Mouse (Mus musculus): Measurements from ENCODE around the gene Lsm12.

Lsm12 gene

DNA sequence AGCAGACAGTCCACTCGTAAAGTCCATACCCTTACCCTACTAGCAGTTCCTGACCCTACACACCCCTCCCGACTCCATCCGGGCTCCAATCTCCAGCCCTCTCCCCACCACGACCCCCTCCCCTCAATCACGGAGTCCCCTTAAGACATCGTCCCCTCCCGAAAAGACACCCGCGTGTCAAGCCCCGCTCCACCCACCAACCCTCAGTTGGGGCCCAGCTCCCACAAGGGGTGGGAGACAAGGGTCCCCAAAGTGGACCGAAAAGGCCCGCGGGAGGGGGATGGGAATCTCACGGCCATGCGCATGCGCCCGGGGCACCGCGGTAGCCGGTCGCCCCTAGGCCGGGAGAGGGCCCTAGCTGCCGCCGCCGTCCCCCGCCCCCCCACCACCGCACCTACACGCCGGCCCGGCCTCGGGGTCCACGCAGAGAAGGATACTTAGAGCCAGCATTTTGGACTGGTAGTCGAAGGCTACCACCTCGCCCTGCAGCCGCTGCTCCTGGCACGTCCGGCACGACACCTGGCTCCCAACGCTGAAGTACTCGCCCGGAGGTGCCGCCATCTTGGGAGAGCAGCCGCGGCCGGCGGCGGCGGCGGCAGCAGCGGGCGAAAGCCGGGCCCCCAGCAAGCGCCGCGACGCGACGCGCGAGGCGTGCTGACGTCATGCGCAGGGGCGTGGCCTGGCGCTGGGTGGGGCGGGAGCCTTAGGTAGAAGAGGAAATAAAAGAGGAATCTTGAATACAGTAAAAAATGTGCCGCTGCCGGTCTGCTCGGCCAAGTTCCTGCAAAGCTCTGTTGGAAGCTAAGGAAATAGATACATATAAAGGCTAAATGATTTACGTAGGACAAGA lies at the start of gene Lsm12:
Lsm12 (minus strand) TSS at position 651 of the 850 bp plus-strand sequence.
- in situ Hi-C loops (cut with MboI; ENCODE audit: unreplicated experiment in 2 of 2) = loop anchor here (5.0 kb wide), 2 partner anchors 37 to 42 kb away; no protein-coding TSS in a partner anchor

DNA sequence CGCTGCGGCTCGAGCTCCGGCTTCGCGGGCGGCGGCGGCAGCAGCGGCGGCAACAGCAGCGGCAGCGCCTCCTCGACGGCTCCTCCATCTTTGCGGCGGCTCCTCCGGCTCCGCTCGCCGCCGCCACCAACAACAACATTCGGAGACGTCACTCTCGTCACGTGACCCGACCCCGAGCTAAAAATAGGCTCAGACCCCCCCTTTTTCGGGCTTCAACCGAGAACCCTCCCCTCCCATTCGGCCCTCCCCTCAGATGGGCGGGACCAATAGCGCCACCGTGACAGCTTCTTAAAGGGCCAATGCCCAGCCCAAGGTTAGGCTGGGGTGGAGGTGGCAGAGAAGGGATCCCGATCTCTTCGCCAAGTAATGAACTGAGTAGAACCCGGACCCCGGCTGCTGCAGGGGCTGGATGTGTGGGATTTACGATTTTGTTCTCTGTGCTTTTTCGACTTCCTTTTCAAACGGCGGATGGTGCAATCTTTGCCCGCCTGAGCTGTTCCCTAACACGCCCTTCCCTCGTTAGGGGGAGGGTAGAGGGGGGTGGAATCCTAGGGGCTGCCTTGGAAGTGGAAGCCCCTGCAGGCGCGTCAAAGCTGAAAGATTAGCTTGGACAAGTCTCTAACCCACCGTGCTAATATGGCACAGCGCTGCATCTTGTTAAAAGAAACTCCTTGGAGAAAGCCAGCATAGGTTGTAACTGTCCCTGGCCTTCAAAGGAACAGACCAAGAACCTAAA lies 45.1 kb upstream of the Lsm12 start, which contains the start of gene Hdac5:
Hdac5 (minus strand) TSS at position 161 of the 736 bp plus-strand sequence.
- in situ Hi-C loops (cut with MboI; ENCODE audit: unreplicated experiment in 2 of 2) = loop anchor here (10.0 to 25.0 kb wide), 2 partner anchors 165 to 443 kb away; partner anchors contain the start of gene Etv4 (in 1 of the 2)

DNA sequence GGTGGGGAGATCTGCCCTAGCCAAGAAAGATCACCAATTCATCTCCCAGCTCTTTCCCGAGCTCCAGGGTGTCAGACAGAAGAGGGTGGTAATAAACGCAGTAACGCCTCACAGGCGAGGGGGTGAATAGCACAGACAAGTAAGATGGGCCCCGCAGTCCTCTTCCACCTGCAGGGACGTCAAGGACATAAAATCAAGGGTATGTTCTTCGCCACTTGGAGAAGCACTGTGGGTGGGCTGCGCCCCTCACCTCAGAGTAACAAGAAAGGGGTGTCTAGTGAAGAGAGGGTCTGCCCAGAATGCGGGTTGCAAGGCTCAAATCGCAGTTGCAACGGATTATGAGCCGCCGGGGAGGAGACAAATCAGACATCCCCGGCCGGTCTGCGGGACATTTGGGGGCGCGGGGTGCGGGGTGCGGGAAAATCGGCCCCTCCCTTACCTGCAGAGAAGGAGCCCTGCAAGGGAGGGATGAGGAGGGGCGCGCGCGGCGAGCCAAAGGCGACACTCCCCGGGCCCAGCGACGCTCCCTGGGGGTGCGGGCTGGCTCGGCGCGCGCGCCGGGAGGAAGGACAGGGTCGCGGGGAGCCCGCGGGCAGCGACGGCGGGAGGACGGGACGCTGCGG lies 44.3 kb upstream of the Lsm12 start:
- in situ Hi-C loops (cut with MboI; ENCODE audit: unreplicated experiment in 2 of 2) = loop anchor here (5.0 to 25.0 kb wide), 4 partner anchors 42 to 442 kb away; partner anchors contain the start of genes Etv4 (in 1 of the 2), G6pc3 (in 1 of the 2), Lsm12 (in 1 of the 2) and Nags (in 1 of the 2)

DNA sequence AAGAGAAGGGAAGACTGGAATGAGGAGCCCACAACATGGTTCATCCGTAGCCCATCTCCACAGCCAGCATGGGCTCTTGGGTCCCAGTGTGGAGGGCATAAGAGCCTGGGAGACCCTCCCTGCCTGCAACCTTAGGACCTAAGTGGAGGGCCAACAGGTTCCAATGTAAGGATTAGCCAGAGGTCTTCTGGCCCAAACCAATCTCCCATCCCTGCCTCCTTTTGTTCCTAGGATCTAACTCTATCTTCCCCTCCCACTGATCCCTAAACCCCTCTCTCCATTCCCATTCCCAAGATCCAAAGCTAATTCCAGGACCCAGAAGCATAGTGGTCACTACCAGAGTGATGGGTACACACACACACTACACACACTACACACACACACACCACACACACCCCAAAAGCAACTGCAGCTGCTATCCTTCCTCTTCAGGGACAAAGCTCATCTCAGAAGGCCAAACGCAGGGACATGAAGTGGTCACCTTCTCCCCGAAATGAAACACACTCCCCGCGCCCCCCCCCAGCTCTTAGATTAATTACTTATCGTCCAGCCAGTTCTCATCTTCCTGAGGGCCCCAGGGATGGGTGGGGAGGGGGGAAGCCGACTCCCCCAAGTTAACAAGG lies 43.7 kb upstream of the Lsm12 start:
- in situ Hi-C loops (cut with MboI; ENCODE audit: unreplicated experiment in 2 of 2) = loop anchor here (5.0 to 25.0 kb wide), 4 partner anchors 41 to 441 kb away; partner anchors contain the start of genes Etv4 (in 1 of the 2), G6pc3 (in 1 of the 2), Lsm12 (in 1 of the 2) and Nags (in 1 of the 2)

DNA sequence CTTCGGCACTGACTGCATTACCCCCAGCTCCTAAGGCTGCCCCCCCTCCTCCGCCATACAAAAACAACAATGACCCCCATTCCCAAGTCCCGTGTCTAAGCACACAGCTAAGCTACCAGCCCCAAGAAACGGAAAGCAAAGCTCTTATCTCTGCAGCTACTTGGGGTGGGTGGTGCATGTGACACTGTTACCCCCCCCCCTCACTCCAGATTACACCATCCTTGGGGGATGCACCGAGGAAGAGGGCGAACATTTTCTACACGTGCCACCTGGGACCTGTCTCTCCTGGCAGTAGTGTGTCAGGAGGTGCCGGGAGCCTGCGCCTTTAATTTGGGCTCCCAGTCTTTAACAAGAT lies 43.1 kb upstream of the Lsm12 start:
- in situ Hi-C loops (cut with MboI; ENCODE audit: unreplicated experiment in 2 of 2) = loop anchor here (5.0 to 25.0 kb wide), 4 partner anchors 41 to 441 kb away; partner anchors contain the start of genes Etv4 (in 1 of the 2), G6pc3 (in 1 of the 2), Lsm12 (in 1 of the 2) and Nags (in 1 of the 2)

DNA sequence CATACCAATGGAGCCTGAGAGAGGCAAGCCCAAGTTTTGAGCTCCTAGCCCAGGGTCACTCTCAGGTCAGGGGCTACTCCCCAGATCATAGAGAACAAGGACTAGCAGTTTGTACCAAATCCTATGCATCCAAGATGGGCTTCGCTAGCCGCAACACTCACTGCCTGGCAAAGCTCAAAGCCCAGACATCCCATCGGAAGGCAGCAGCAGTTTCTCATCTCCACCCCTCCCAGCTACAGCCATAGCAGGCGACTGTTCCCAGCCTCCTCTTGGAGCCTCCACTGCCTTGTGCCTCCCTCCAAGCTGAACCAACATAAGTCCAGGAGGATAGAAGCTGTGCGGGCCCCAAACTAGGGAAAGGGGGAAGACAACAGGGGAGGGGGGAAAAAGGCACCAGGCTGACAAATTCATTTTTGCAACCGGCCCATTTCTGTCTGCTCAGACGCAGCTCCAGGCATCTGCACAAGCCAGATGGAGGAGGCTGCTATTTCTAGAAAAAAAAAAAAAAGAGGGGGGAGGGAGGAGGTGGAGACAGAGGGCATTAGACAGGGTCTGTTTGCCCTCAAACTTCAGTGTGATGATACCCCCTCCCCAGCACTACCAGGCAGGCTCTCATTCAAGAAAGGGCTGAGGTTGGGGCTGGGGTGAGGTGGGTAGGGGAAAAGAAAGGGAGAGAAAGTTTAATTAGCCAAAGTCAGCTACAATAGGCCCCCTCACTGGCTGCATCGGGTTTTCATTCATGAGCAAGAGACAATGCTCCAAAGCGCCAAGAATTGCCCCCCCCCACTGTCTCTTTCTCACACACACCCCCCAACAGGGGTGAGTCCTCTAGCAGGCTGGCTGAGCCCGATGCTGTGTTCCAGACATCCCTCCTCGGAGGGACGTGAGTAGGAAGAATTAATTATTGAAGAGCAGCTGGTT lies 42.4 kb upstream of the Lsm12 start:
- in situ Hi-C loops (cut with MboI; ENCODE audit: unreplicated experiment in 2 of 2) = loop anchor here (5.0 to 25.0 kb wide), 4 partner anchors 40 to 440 kb away; partner anchors contain the start of genes Etv4 (in 1 of the 2), G6pc3 (in 1 of the 2), Lsm12 (in 1 of the 2) and Nags (in 1 of the 2)

DNA sequence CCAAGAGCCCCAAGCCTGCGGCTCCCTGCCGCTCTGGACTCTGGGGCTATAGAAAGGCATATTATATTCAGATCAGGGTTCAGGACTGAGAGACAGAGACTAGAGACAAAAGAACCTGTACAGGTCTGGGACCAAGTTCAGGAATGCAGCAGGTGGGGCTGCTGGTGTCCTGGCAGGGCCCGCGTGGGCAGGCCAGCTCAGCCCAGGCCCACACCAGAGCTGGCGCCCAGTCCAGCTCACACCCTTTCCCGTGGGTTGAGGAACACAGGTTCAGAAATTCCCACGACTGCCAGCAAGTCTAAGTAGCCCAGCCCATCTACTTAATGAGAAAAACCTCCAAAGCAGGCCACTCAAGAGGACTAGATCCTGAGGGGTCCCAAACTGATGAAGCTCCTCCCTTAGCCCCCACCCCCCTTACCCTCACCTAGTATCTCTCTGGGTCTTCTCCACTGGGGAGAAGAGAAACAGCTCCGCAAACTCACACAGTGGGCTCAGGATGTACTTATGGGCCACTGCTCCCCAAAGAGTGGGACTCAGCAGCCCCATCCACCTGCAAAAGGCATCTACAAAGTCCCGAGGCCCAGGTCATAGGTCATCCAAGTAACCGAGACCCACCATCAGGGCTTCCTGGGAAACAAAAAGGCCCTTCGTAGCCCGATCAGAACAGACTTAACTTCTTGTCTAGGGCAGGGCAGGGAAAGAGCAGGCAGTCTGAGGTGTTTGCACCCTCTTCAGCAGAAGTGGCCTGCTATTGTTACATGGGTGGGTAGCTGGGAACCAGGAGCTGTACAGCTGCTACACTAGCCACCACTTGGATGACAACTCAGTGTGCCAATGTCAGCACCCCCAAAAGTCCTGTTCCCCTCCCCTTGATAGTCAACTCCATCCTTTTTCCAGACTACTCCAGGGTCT lies 41.2 kb upstream of the Lsm12 start:
- in situ Hi-C loops (cut with MboI; ENCODE audit: unreplicated experiment in 2 of 2) = loop anchor here (5.0 to 25.0 kb wide), 4 partner anchors 39 to 439 kb away; partner anchors contain the start of genes Etv4 (in 1 of the 2), G6pc3 (in 1 of the 2), Lsm12 (in 1 of the 2) and Nags (in 1 of the 2)

DNA sequence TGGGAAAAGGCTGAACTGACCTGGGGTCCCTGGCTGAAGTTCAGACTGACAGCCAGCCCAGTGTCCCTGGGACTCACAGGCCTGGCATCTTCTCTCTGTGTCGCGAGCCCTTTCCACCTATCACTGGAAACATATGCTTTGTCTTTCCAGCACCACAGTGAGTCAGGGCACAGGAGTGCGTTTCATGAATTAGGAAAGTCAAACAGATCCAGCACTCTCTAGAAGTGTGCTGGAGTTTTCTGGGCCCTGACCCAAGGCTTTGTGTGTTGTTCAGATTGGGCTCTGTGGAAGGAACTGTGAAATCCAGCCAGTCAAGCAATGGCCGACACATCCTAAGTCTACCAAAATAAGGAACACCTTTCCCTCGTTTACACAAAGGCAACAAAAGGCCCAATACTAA lies 40.1 kb upstream of the Lsm12 start:
- in situ Hi-C loops (cut with MboI; ENCODE audit: unreplicated experiment in 2 of 2) = loop anchor here (5.0 to 25.0 kb wide), 4 partner anchors 38 to 438 kb away; partner anchors contain the start of genes Etv4 (in 1 of the 2), G6pc3 (in 1 of the 2), Lsm12 (in 1 of the 2) and Nags (in 1 of the 2)

DNA sequence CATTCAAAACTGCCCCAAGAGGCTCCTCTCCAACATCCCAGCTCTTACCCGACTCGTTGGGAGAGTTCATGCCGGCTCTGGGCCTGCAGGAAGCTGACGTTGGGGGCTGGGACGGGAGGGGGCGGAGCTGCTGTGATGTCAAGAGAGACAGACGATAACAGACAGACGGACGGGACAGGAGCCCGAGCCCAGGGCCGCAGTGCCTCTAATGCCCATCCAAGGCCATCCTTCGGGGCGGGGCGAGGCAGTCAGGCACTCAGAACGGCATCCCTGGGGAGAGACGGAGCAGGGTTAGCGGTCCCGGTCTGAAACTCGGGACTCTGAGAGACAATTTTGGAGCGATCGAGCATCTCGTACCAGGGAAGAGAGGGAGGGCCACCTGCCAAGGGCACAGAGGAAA lies 39.6 kb upstream of the Lsm12 start:
- in situ Hi-C loops (cut with MboI; ENCODE audit: unreplicated experiment in 2 of 2) = loop anchor here (5.0 to 25.0 kb wide), 4 partner anchors 37 to 437 kb away; partner anchors contain the start of genes G6pc3 (in 2 of the 2), Lsm12 (in 2 of the 2), Etv4 (in 1 of the 2) and Nags (in 1 of the 2)

DNA sequence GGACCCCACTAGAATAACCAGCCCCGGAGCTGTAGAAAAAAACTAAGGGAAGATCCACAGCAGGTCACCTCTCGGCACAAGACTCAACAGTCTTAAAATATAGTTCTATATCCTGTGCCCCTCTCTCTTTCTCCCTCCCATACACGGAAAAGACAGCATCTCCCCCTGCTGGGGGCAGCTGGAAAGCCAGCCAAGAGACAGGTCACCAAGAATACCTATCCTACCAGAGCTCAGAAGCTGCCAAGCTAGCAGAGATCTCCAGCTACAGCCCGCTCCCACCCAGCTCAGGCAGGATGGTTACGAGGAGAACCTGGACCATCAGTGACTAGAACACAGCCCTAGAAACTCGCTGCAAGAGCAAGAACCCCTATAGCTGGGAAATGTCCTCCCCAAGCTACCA lies 38.1 kb upstream of the Lsm12 start:
- in situ Hi-C loops (cut with MboI; ENCODE audit: unreplicated experiment in 2 of 2) = loop anchor here in 1 of 2 experiments (5.0 kb wide), 1 partner anchor 36 kb away; the partner anchor contains the start of genes G6pc3 and Lsm12

DNA sequence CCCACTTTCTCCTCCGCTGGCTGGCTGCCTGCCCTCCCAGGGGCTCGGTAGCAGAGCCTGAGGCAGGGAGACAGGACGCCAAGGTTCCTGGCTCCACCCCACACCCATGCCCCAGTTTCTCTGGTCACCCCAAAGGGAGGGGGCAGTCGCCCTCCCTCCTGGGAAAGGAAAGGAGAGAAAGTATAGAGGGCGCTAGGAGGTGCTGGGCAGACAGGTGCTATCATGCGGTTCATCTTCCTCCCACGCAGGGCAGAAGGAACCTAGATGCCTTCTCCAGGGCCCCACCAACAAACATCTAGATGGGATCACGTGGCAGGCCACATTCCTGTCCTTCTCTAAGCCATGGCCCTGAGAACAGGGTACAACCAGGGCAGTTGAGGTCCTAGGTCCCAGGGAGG lies 36.9 kb upstream of the Lsm12 start:
- in situ Hi-C loops (cut with MboI; ENCODE audit: unreplicated experiment in 2 of 2) = loop anchor here in 1 of 2 experiments (5.0 kb wide), 1 partner anchor 35 kb away; the partner anchor contains the start of genes G6pc3 and Lsm12

DNA sequence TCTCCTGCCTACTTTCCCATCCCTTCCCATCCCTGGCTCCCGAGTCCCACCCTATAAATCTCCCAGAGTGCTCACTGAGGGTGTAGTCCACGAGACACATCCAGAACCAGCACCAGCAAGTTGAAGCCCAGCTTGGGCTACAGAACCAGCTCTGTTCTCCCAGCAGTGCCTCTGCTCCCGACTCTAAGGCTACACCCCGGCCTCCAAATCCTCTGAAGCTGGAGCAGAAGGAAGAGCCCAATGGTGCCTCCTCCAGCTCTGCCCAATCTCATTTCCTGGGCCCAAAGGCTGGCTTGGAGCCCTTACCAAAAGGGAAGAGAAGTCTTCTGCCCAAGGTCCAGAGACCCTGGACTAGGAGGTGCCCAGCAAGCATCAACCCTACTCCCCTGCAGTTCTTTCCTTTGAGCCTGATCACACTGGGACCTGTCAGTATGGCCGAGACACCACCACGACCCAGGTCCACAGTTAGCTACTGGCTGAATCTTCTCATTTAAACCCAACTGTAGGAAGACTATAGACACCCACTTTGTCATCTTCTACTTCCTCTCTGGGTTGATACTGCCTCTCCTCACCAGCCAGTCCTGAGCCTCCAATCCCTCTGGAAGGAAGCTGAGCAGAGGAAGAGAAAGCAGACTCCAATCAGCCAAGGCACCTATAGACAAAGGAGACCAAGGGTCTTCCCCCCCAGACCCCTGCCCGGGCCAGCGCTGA lies 36.3 kb upstream of the Lsm12 start:
- in situ Hi-C loops (cut with MboI; ENCODE audit: unreplicated experiment in 2 of 2) = loop anchor here in 1 of 2 experiments (5.0 kb wide), 1 partner anchor 34 kb away; the partner anchor contains the start of genes G6pc3 and Lsm12

DNA sequence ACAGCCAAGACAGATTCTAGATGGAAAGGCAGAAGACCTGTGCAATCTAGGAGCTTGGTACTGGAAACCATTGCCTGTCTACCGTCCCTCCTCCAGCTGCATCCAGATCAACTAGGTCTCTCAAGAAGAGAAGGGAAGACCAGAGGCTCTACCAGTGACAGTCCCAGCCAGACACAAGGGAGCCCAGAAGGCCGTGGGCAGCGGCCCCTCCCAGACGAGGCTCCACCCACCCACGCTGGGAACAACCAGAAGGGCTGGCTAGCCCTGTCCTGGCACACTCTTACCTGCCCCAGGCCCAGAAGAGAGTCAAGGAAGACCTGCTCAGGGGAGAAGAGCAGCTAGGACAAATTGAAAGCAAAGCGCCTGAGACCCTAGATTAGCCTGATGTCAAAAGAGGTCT lies 35.4 kb upstream of the Lsm12 start:
- in situ Hi-C loops (cut with MboI; ENCODE audit: unreplicated experiment in 2 of 2) = loop anchor here in 1 of 2 experiments (5.0 kb wide), 1 partner anchor 33 kb away; the partner anchor contains the start of genes G6pc3 and Lsm12

DNA sequence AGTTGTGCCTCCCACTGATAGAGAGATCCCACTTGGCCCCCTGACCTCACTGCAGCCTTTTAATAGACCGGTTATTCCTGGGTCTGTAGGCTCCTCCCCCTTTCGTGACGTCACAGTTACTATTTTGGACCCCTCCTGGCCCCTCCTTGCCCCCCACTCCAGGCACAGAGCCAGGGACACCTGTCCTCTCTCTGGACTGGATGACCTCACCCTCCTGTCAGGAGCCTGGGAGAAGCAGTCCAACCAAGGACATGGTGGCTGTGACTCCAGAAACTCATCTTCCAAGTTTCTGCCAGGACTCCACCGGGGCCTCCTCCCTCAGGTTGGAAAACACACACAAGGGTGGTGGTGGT lies 34.9 kb upstream of the Lsm12 start:
- in situ Hi-C loops (cut with MboI; ENCODE audit: unreplicated experiment in 2 of 2) = loop anchor here in 1 of 2 experiments (5.0 kb wide), 1 partner anchor 33 kb away; the partner anchor contains the start of genes G6pc3 and Lsm12

DNA sequence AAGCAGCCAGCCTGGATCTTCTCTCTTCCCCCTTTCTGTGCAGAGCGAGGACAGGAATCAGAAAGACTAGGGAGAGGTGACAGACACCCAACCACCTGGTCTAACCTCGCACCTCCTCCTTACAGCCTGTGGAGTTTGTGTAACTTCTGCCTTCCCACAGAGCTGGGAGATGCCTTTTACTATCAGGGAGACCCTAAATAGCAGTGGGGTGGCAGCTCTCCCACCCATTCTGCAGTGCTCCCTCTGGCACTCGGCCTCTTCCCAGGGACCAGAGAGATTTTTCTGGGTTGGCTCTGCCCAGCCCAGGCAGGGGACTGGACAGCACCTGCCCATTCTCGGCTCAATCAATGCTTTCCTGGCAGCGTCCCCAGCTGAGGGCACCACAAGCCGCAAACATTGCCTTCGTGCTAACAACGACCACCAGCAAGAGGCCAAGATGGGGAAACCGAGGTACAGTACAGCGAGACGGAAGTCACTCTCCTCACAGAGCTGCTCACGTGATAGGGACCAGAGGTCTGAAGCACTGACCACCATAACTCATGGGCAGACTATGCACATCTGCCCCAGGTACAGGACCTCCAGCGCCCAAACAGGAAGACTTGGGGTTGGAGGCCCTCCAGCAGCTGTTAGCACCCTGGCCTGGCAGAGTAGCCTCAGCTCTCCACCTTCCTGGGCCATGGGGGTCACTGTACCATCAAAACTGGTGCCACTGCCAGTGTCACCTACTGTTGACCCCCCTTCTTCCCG lies 34.3 kb upstream of the Lsm12 start:
- in situ Hi-C loops (cut with MboI; ENCODE audit: unreplicated experiment in 2 of 2) = no loop called here

DNA sequence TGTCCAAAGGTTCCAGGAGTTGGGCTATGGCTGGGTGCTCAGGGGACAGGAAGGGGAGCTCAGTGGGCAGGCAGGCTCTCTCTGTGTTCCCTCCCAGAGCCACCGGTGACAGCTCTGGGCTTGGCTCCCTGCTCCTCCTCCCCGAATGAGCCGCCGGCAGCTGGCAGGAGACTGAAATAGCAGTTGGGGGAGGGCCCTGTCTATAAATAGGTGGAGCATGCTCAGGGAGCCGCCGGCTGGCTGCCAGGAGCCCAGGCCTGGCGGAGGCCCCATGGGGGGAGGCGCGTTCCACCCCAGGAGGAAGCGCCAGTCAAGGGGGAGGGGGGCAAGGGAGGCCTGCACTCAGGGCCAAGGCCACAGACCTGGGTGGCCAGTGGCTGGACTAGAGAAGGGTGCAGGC lies 33.7 kb upstream of the Lsm12 start:
- in situ Hi-C loops (cut with MboI; ENCODE audit: unreplicated experiment in 2 of 2) = no loop called here
